Mouse (Mus musculus): ENCODE data around the gene Adcy9. TPM values are rescaled to one million over a fixed set of nuclear protein-coding genes. Genes with fewer than 3 reads are reported as not detected.

Gene Adcy9
- polyA plus RNA-seq, 1 experiment from 2014 or later: 0.35 TPM

GRCm38 (mm10) chr16:4286593-4286992 lies 133.7 kb downstream of the Adcy9 start:
- no peaks in the 10 kb centered on the region for H3K9me3 ChIP-seq
- no peak overlapping the region for H3K4me3 ChIP-seq
- H3K36me3 ChIP-seq (replicated peaks): no peaks in the 10 kb centered on the region
- no peak for DNase-seq (ENCODE audit: extremely low spot score, low spot score)
- H3K27me3 ChIP-seq (ENCODE audit: poor library complexity, severe bottlenecking): no peaks in the 10 kb centered on the region
- WGBS: 93% methylated on average over 7 of the region's 7 CpGs
- no peaks in the 10 kb centered on the region for H3K4me1 ChIP-seq
- H3K27ac ChIP-seq: no peak overlapping the region

- no peaks in the 10 kb centered on the region for H3K4me1 ChIP-seq
- no peak overlapping the region for H3K4me3 ChIP-seq
- H3K27me3 ChIP-seq (ENCODE audit: poor library complexity, severe bottlenecking): no peaks in the 10 kb centered on the region
- H3K9me3 ChIP-seq: no peaks in the 10 kb centered on the region
- DNase-seq (ENCODE audit: extremely low spot score, low spot score): no peak
- no peaks in the 10 kb centered on the region for H3K36me3 ChIP-seq (replicated peaks)
- no peak overlapping the region for H3K27ac ChIP-seq
- 71% methylated on average over 5 of the region's 5 CpGs for WGBS
Measured at GRCm38 (mm10) chr16:4285257-4285656, 135.0 kb downstream of the Adcy9 start.

- no peak for DNase-seq (ENCODE audit: extremely low spot score, low spot score)
- no peaks in the 10 kb centered on the region for H3K9me3 ChIP-seq
- no peak overlapping the region for H3K27ac ChIP-seq
- H3K36me3 ChIP-seq (replicated peaks): no peaks in the 10 kb centered on the region
- no peaks in the 10 kb centered on the region for H3K4me1 ChIP-seq
- 91% methylated on average over 11 of the region's 11 CpGs for WGBS
- no peak overlapping the region for H3K4me3 ChIP-seq
- no peaks in the 10 kb centered on the region for H3K27me3 ChIP-seq (ENCODE audit: poor library complexity, severe bottlenecking)
Measured at GRCm38 (mm10) chr16:4283267-4283851, 136.9 kb downstream of the Adcy9 start.

DNA sequence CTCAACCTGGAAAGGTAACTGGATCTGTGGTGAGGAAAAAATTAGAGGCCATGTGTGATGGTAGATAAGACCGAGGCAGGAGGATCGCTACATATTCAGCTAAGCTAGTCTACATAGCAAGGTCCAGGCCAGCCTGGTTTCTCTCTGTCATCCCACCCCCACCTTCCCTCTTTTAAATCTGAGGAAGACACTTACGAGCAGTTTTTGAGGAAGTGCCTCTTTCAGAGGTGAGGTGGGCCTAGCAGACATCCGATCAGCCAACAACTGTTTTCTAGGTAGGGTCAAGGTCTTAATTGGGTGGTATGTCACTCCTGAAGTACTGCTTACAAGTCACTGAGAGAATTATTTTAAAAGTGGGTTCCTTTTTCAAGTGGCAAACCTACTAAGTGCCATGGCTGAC lies 138.8 kb downstream of the Adcy9 start:
- 84% methylated on average over 4 of the region's 4 CpGs for WGBS
- no peaks in the 10 kb centered on the region for H3K4me1 ChIP-seq
- no peaks in the 10 kb centered on the region for H3K27me3 ChIP-seq (ENCODE audit: poor library complexity, severe bottlenecking)
- H3K27ac ChIP-seq: no peak overlapping the region
- H3K9me3 ChIP-seq: no peaks in the 10 kb centered on the region
- H3K4me3 ChIP-seq: no peak overlapping the region
- no peaks in the 10 kb centered on the region for H3K36me3 ChIP-seq (replicated peaks)
- DNase-seq (ENCODE audit: extremely low spot score, low spot score): no peak

- Histone ChIP-seq H3K27ac (no peak overlapping the region), H3K27me3 (ENCODE audit: poor library complexity, severe bottlenecking) (no peaks in the 10 kb centered on the region), H3K4me1 (no peaks in the 10 kb centered on the region), H3K36me3 (replicated peaks) (no peaks in the 10 kb centered on the region), H3K9me3 (no peaks in the 10 kb centered on the region), H3K4me3 (no peak overlapping the region)
- WGBS: 88% methylated on average over 9 of the region's 9 CpGs
- no peak for DNase-seq (ENCODE audit: extremely low spot score, low spot score)
Measured at GRCm38 (mm10) chr16:4280949-4281348, 139.3 kb downstream of the Adcy9 start.

GRCm38 (mm10) chr16:4279601-4280000 lies 140.7 kb downstream of the Adcy9 start:
- Histone ChIP-seq H3K4me3 (no peak overlapping the region), H3K4me1 (no peaks in the 10 kb centered on the region)

DNA sequence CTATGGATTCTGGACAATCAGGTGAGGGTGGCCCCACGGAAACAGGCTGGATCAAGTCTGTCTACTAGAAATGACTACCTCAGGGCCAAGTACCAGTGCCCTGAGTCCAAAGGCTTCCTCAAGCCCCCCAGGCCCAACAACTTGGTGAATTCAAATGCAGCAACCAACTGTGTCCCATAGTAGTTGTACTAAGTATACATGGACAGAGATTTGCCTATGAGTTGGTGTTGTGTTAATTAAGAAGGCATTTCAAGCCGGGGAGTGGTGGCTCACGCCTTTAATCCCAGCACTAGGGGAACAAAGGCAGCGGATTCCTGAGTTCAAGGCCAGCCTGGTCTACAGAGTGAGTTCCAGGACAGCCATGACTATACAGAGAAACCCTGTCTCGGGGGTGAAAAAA lies 143.7 kb downstream of the Adcy9 start:
- H3K36me3 ChIP-seq (replicated peaks): no peaks in the 10 kb centered on the region
- H3K27me3 ChIP-seq (ENCODE audit: poor library complexity, severe bottlenecking): no peaks in the 10 kb centered on the region
- no peak overlapping the region for H3K27ac ChIP-seq
- no peak for DNase-seq (ENCODE audit: extremely low spot score, low spot score)
- H3K4me3 ChIP-seq: no peak overlapping the region
- H3K9me3 ChIP-seq: no peaks in the 10 kb centered on the region
- no peaks in the 10 kb centered on the region for H3K4me1 ChIP-seq
- WGBS: 89% methylated on average over 5 of the region's 5 CpGs

More at GRCm38 (mm10) chr16:4279601-4280000, 140.7 kb downstream of the Adcy9 start:
- Histone ChIP-seq H3K9me3 (no peaks in the 10 kb centered on the region), H3K36me3 (replicated peaks) (no peaks in the 10 kb centered on the region), H3K27ac (no peak overlapping the region), H3K27me3 (ENCODE audit: poor library complexity, severe bottlenecking) (no peaks in the 10 kb centered on the region)
- no peak for DNase-seq (ENCODE audit: extremely low spot score, low spot score)
- 75% methylated on average over 3 of the region's 3 CpGs for WGBS

DNA sequence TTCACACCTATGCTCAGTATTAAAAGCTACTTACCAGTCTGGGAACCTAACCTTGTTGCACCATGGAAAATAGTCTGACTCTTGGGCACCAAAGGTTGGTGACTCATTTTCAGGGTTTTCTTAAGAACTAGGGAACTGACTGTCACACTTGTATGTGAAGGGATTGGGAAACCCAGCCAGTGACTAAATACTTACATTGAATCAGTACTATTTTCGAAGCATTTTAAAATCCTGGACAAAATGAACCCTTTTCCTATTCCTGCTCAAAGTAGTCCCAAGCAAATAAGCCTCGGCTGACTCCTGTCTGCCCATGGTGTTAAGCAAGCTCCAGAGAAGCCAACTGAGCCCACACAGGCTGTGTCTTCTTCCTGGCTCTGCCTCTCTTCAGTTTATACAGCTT lies 144.1 kb downstream of the Adcy9 start:
- no peaks in the 10 kb centered on the region for H3K36me3 ChIP-seq (replicated peaks)
- no peak for DNase-seq (ENCODE audit: extremely low spot score, low spot score)
- WGBS: 84% methylated on average over 2 of the region's 2 CpGs
- H3K4me1 ChIP-seq: no peaks in the 10 kb centered on the region
- no peaks in the 10 kb centered on the region for H3K9me3 ChIP-seq
- no peaks in the 10 kb centered on the region for H3K27me3 ChIP-seq (ENCODE audit: poor library complexity, severe bottlenecking)
- no peak overlapping the region for H3K4me3 ChIP-seq
- no peak overlapping the region for H3K27ac ChIP-seq

DNA sequence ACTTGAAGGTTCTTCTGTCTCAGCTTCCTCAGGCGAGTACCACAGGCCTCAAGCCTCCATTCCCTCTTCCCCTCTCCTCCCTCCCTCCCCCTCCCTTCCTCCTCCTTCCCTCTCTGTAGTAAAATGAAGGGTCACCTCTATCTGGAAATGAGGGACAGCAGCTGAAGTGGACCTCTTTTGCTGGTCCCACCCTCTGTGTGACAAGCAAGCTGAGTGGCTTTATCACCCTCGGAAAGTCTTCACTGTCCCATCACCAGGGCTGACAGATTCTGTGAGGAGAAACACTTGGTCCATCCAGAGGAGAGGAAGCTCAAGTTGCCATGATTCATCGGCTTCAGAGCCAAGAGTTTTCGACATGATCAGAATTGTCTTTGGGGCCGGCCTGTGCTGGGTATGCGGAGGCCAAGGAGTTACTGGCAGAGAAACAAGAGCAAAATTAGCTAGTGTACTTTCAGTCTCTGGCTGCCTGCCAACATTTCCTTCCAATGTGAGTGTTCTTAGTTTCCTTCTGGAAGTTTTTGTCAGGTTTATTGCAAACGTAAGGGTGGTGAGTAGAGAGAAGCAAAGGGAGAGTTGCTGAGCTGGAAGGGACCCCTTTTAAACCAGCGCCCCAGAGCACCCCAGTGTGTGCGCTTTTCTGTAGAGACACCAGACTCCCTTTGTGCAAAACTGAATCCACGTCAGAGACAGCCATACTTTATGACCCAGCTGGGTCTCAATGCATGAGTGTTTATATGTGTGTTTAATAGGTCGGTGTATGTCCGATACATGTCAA lies 146.4 kb downstream of the Adcy9 start:
- Histone ChIP-seq H3K27ac (no peak overlapping the region), H3K9me3 (no peaks in the 10 kb centered on the region), H3K36me3 (replicated peaks) (no peaks in the 10 kb centered on the region), H3K4me3 (no peak overlapping the region), H3K27me3 (ENCODE audit: poor library complexity, severe bottlenecking) (no peaks in the 10 kb centered on the region), H3K4me1 (no peaks in the 10 kb centered on the region)
- DNase-seq (ENCODE audit: extremely low spot score, low spot score): no peak
- WGBS: 85% methylated on average over 12 of the region's 12 CpGs

DNA sequence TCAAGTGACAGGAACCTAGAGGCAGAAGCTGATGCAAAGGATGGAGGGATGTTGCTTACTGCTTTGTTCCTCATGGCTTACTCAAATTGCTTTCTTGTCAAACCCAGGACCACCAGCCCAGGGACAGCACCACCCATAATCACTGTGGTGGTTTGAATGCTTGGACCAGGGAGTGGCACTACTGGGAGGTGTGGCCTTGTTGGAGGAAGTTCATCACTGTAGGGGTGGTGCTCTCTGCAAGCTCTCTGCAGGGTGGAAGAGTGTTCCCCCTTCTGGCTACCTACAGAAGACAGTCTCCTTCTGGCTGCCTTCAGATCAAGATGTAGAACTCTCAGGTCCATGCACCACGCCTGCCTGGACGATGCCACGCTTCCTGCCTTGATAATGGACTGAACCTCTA lies 148.0 kb downstream of the Adcy9 start:
- peaks cover 11% of the 10 kb centered on the region for H3K4me1 ChIP-seq
- no peak overlapping the region for H3K27ac ChIP-seq
- no peaks in the 10 kb centered on the region for H3K36me3 ChIP-seq (replicated peaks)
- 93% methylated on average over 3 of the region's 3 CpGs for WGBS
- peaks cover 5% of the 10 kb centered on the region for H3K27me3 ChIP-seq (ENCODE audit: poor library complexity, severe bottlenecking)
- no peak overlapping the region for H3K4me3 ChIP-seq
- no peak for DNase-seq (ENCODE audit: extremely low spot score, low spot score)
- no peaks in the 10 kb centered on the region for H3K9me3 ChIP-seq

DNA sequence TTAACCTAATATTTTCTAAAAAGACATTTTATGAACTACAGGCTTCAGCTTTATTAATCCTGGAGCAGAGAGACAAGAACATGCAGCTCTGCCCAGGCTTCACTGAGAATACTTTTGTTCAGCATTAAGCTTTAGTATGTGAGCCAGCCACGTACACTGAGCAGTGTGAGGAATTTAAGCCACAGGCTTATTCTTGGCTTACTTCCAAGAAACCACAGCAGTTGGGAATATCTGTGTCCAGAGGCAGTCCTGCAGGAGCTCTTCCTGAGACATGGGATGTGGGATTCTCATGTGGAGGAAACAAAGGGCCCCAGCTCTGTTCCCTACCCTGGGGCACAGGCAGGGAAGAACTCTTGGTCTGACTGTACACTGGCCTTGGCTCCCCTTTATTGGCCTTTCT lies 149.4 kb downstream of the Adcy9 start:
- H3K27me3 ChIP-seq (ENCODE audit: poor library complexity, severe bottlenecking): peaks cover 14% of the 10 kb centered on the region
- no peaks in the 10 kb centered on the region for H3K36me3 ChIP-seq (replicated peaks)
- 72% methylated on average over 1 of the region's 1 CpGs for WGBS
- no peaks in the 10 kb centered on the region for H3K9me3 ChIP-seq
- no peak for DNase-seq (ENCODE audit: extremely low spot score, low spot score)
- no peak overlapping the region for H3K4me3 ChIP-seq
- peaks cover 11% of the 10 kb centered on the region for H3K4me1 ChIP-seq
- no peak overlapping the region for H3K27ac ChIP-seq

- DNase-seq (ENCODE audit: extremely low spot score, low spot score): peak; percentile 78
- Histone ChIP-seq H3K27ac (peak overlapping the region; percentile 72), H3K27me3 (ENCODE audit: poor library complexity, severe bottlenecking) (peaks cover 14% of the 10 kb centered on the region), H3K4me3 (peak overlapping the region; percentile 56), H3K4me1 (peaks cover 11% of the 10 kb centered on the region), H3K9me3 (no peaks in the 10 kb centered on the region), H3K36me3 (replicated peaks) (no peaks in the 10 kb centered on the region)
- WGBS: 8% methylated on average over 40 of the region's 40 CpGs
Measured at GRCm38 (mm10) chr16:4267857-4268666, 152.2 kb downstream of the Adcy9 start.

GRCm38 (mm10) chr16:4267453-4267852 lies 152.8 kb downstream of the Adcy9 start:
- H3K27ac ChIP-seq: no peak overlapping the region

More at GRCm38 (mm10) chr16:4267453-4267852, 152.8 kb downstream of the Adcy9 start:
- Histone ChIP-seq H3K36me3 (replicated peaks) (no peaks in the 10 kb centered on the region), H3K4me3 (peak overlapping the region; percentile 56), H3K9me3 (no peaks in the 10 kb centered on the region), H3K4me1 (peaks cover 11% of the 10 kb centered on the region), H3K27me3 (ENCODE audit: poor library complexity, severe bottlenecking) (peaks cover 14% of the 10 kb centered on the region)
- no peak for DNase-seq (ENCODE audit: extremely low spot score, low spot score)
- 55% methylated on average over 9 of the region's 9 CpGs for WGBS

All from forebrain, embryonic 10.5 days (tissue).